Mouse (Mus musculus): ENCODE measurements around the gene Sppl3.
"Not testable (repeated sequence)": the region's sequence is repeated elsewhere in the genome, so short reads cannot be mapped to it uniquely, and the experiment has no call there.

Sppl3 gene

GRCm38 (mm10) chr5:115081636-115082035, 70.7 kb downstream of the Sppl3 start:
- DNase-seq, result no peak

- no peak for DNase-seq
These were observed 72.6 kb downstream of the Sppl3 start for GRCm38 (mm10) chr5:115083492-115083891.

- DNase-seq, result no peak
These were observed 74.7 kb downstream of the Sppl3 start for GRCm38 (mm10) chr5:115085675-115086074.

GRCm38 (mm10) chr5:115089592-115090268, 78.8 kb downstream of the Sppl3 start:
- DNase-seq, result no peak

GRCm38 (mm10) chr5:115091015-115091414, 80.1 kb downstream of the Sppl3 start:
- no peak for DNase-seq

GRCm38 (mm10) chr5:115091776-115092175, 80.8 kb downstream of the Sppl3 start:
- DNase-seq, result no peak

- DNase-seq, result no peak
These were observed 87.3 kb downstream of the Sppl3 start, which contains the start of gene Gm10401 for GRCm38 (mm10) chr5:115098195-115098594. Gene Gm10401, minus strand, starts transcription at chr5:115098295.

- DNase-seq, result no peak
These were observed 88.6 kb downstream of the Sppl3 start for GRCm38 (mm10) chr5:115099530-115099929.

GRCm38 (mm10) chr5:115099991-115100390, 89.1 kb downstream of the Sppl3 start:
- no peak for DNase-seq

GRCm38 (mm10) chr5:115100473-115100872, 89.5 kb downstream of the Sppl3 start:
- DNase-seq, result no peak

GRCm38 (mm10) chr5:115102231-115102630, 91.3 kb downstream of the Sppl3 start:
- DNase-seq, result no peak

GRCm38 (mm10) chr5:115103253-115103652, 92.3 kb downstream of the Sppl3 start:
- DNase-seq, result not testable (repeated sequence)

GRCm38 (mm10) chr5:115111156-115111555, 100.2 kb downstream of the Sppl3 start:
- peak in 1 of 2 experiments; percentile 37 for DNase-seq

GRCm38 (mm10) chr5:115113244-115113643, 102.3 kb downstream of the Sppl3 start:
- DNase-seq, result no peak

- DNase-seq, result no peak
These were observed 103.6 kb downstream of the Sppl3 start for GRCm38 (mm10) chr5:115114501-115114900.

- DNase-seq, result no peak
These were observed 105.5 kb downstream of the Sppl3 start for GRCm38 (mm10) chr5:115116426-115116825.

GRCm38 (mm10) chr5:115117467-115117866, 106.5 kb downstream of the Sppl3 start:
- no peak for DNase-seq

GRCm38 (mm10) chr5:115118961-115119570, 108.1 kb downstream of the Sppl3 start, which contains the start of gene Acads:
Gene Acads, minus strand, starts transcription at chr5:115119346.
- DNase-seq, result peak; percentile 48 to 57

- DNase-seq, result peak; percentile 60 to 65
These were observed 110.0 kb downstream of the Sppl3 start for GRCm38 (mm10) chr5:115120978-115121377.

- DNase-seq, result no peak
These were observed 113.8 kb downstream of the Sppl3 start for GRCm38 (mm10) chr5:115124690-115125089.

GRCm38 (mm10) chr5:115125211-115125871, 114.4 kb downstream of the Sppl3 start:
- peak; percentile 88 to 92 for DNase-seq

GRCm38 (mm10) chr5:115126578-115127312, 115.8 kb downstream of the Sppl3 start:
- no peak for DNase-seq

Data from cerebellum, postnatal 36 days (tissue).